Mouse (Mus musculus) intestine, postnatal 0 days (tissue): ENCODE data around the gene Taf4. TPM values are rescaled to one million over a fixed set of nuclear protein-coding genes. Genes with fewer than 3 reads are reported as not detected.

ENCODE experiments used
- ATAC-seq: fragments of 200-750 bp; cut with Nextera tagmentation; 2 replicates; pipeline ENCODE4 v1.8.0; 2017; ENCODE audit warnings: mild to moderate bottlenecking, moderate TSS enrichment, moderate library complexity
- H3K27ac ChIP-seq: fragments of 300-500 bp; sonication (generic); 2 replicates; pipeline ENCODE4 v1.5.1; 2014; ENCODE audit warnings: mild to moderate bottlenecking, low read depth, low read length, moderate library complexity
- H3K27me3 ChIP-seq: fragments of 300-500 bp; sonication (generic); replicated peaks from 2 replicates; pipeline ENCODE4 v1.6.1; 2014; ENCODE audit warnings: low read length, mixed read lengths; ENCODE audit not compliant: control insufficient read depth, insufficient read depth
- H3K36me3 ChIP-seq: fragments of 300-500 bp; sonication (generic); 2 replicates; pipeline ENCODE4 v1.6.1; 2014; ENCODE audit warnings: mild to moderate bottlenecking, moderate library complexity; ENCODE audit not compliant: control insufficient read depth, insufficient read depth
- H3K4me1 ChIP-seq: fragments of 300-500 bp; sonication (generic); replicated peaks from 2 replicates; pipeline ENCODE4 v1.6.1; 2014; ENCODE audit warnings: antibody characterized with exemption, low read length, mixed read lengths; ENCODE audit not compliant: control insufficient read depth, insufficient read depth
- H3K4me2 ChIP-seq: fragments of 300-500 bp; sonication (generic); replicated peaks from 2 replicates; pipeline ENCODE4 v1.6.1; 2014; ENCODE audit warnings: low read depth, mild to moderate bottlenecking, moderate library complexity
- H3K4me3 ChIP-seq: fragments of 300-500 bp; sonication (generic); 2 replicates; pipeline ENCODE4 v1.5.1; 2014; ENCODE audit warnings: low read depth, low read length
- H3K9ac ChIP-seq: fragments of 300-500 bp; sonication (generic); 2 replicates; pipeline ENCODE4 v1.6.1; 2014; ENCODE audit warnings: mild to moderate bottlenecking, low read depth, low read length
- H3K9me3 ChIP-seq: fragments of 300-500 bp; sonication (generic); 2 replicates; pipeline ENCODE4 v1.6.1; 2016; ENCODE audit warnings: mixed run types; ENCODE audit not compliant: control insufficient read depth
- CTCF ChIP-seq: sonication (generic); IDR thresholded peaks from 2 replicates; pipeline ENCODE4 v1.5.1; 2016; ENCODE audit warnings: low read depth, mild to moderate bottlenecking, control low read depth, antibody characterized with exemption, moderate library complexity
- WGBS: fragments of 180-500 bp; shearing (Covaris S2); extraction: QIAGEN DNeasy Blood & Tissue Kit; methylation state at CpG from one replicate; pipeline ENCODE4 v1.1.7; 2014; 5-methylcytosine and 5-hydroxymethylcytosine counted together
- polyA plus RNA-seq: library from polyadenylated mRNA; unstranded; fragments of >200 nt; fragmentation: Nextera tagmentation; extraction: Ambion mirVana; gene quantifications from 2 replicates; pipeline ENCODE4 v1.2.1, GENCODE M21; 2015

The Taf4 gene
- polyA plus RNA-seq, 1 experiment from 2014 or later: 2.3 TPM

DNA sequence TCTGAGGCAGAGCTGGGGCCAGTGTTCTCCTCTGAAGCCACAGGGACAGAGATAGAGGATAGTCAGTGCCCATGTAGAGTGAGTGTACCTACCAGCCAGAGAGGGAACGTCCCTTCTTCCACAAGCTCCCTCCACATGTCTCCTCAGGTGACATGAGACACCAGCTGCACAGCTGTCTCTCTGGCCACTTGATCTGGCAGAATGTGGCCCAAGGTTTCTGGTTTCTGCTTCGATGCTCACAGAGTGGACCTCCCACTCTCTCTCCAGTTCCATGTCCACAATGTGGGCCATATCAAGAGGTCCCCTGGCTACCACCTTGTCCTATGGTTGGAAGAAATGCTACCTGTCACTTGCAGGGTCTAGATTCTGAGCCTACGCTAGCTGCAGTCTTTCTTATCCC lies 85.4 kb downstream of the Taf4 start:
- H3K4me1 ChIP-seq: no peaks in the 10 kb centered on the region
- H3K36me3 ChIP-seq: 0 out of 2 replicates have a peak, but pooled peaks cover 6% of the 10 kb centered on the region
- H3K9me3 ChIP-seq: no peaks in the 10 kb centered on the region
- no peak overlapping the region for H3K4me3 ChIP-seq
- WGBS: 80% methylated on average over 3 of the region's 3 CpGs
- H3K27me3 ChIP-seq: no peaks in the 10 kb centered on the region
- TF ChIP-seq CTCF: no peak
- no peak for ATAC-seq
- H3K4me2 ChIP-seq: no peak overlapping the region
- no peak overlapping the region for H3K27ac ChIP-seq
- H3K9ac ChIP-seq: no peak overlapping the region

DNA sequence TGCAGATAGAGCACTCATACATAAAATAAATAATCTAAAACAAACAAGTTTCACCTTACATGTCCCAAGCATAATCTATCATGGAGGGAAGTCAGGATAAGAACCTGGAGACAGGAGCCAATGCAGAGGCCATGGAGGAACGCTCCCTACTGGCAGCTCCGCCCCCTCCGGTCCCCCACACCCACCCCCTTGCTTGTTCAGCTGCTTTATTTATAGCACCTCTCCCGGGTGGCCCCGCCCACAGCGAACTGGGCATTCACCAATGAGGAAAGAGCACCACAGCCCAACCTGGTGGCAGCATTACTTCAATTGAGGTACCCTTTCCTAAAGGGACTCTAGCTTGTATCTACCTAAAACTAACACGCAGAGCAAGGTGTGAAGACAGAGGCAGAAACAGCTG lies 91.9 kb downstream of the Taf4 start:
- H3K9me3 ChIP-seq: no peaks in the 10 kb centered on the region
- ATAC-seq: no peak
- H3K27me3 ChIP-seq: no peaks in the 10 kb centered on the region
- no peak overlapping the region for H3K4me3 ChIP-seq
- no peak overlapping the region for H3K9ac ChIP-seq
- TF ChIP-seq CTCF: no peak
- no peaks in the 10 kb centered on the region for H3K4me1 ChIP-seq
- 22% methylated on average over 7 of the region's 7 CpGs for WGBS
- no peak overlapping the region for H3K4me2 ChIP-seq
- no peaks in the 10 kb centered on the region for H3K36me3 ChIP-seq
- H3K27ac ChIP-seq: no peak overlapping the region

DNA sequence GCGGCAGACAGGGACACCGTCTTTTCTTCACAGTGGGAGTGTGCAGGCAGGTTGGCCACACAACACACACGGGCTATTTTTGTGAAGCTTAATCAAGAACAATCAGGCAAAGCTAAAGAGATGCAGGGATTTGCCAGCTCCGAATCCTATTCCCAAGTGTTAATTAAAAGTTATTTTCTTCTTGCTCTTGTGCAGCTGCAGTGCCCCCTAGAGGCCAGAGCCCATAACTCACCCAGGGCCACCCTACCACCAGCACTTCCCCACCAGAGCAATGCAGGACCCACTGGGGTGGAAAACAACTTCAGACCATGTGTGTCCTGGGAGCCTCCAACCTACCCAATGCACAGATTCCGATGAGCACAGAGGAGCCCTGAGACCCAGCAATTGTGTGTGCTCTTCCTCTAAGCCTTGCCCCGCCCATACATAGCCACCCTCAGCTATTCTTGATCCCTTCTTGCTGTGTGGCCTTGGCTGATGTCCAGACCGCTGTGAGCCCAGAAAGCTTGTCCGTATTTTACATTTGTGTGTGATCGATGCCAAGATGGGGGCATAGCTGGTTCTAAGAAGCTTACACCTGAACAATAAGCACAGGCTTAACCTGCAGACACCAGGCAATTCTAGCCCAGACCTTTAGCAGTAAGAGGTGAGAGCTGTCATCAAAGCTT lies 98.8 kb downstream of the Taf4 start:
- 66% methylated on average over 9 of the region's 9 CpGs for WGBS
- ATAC-seq: no peak

DNA sequence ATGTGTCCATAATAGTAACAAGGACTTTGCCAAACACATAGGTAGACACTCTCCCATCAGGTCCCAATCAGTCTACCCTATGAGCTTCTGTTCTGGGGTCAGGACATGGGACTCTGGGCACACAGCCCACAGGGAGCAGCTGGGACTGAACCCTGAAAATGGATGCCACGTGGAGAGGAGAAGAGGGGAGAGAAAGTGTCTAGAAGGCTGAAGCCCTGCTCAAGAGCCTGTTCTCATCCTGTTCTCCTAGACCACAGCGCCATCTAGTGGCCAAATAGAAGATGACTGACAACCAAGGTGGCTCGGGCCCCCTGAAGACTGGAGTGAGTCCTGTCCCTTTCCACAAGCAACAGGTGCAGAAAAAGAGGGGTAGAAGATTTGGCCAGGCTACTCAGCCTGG lies 101.3 kb downstream of the Taf4 start:
- H3K4me1 ChIP-seq: no peaks in the 10 kb centered on the region
- H3K9me3 ChIP-seq: no peaks in the 10 kb centered on the region
- no peak overlapping the region for H3K9ac ChIP-seq
- no peak overlapping the region for H3K4me3 ChIP-seq
- peak; percentile 93 for TF ChIP-seq CTCF
- 2% methylated on average over 3 of the region's 3 CpGs for WGBS
- H3K4me2 ChIP-seq: no peak overlapping the region
- no peak overlapping the region for H3K27ac ChIP-seq
- ATAC-seq: peak; percentile 31; the same call in 1 of the 2 replicates
- H3K36me3 ChIP-seq: no peaks in the 10 kb centered on the region
- H3K27me3 ChIP-seq: no peaks in the 10 kb centered on the region

More for the DNA sequence above, 98.8 kb downstream of the Taf4 start:
- Histone ChIP-seq H3K27ac (no peak overlapping the region), H3K4me1 (no peaks in the 10 kb centered on the region), H3K9me3 (no peaks in the 10 kb centered on the region), H3K9ac (no peak overlapping the region), H3K4me3 (no peak overlapping the region), H3K4me2 (no peak overlapping the region), H3K36me3 (no peaks in the 10 kb centered on the region), H3K27me3 (no peaks in the 10 kb centered on the region)
- TF ChIP-seq CTCF: peak; percentile 69

DNA sequence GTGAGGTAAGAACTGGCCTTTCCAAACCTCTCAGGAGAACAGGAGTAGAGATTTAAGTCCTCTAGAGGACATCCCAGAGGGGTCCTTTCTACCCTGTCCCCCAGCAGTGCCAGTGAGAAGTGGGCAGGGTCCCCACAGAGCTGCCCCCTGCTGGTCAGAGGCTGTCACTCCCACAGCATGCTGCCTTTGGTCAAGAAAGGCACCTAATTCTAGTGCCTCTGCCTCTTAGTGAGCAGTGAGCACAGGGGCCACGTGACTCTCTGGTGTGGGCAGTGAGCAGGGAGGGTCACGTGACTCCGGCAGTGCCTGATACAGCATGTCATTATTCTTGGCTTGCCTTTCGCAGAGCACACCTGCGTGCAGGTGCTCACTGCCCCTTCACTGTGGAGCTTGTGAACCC lies 103.1 kb downstream of the Taf4 start:
- peak; percentile 54; the same call in 1 of the 2 replicates for ATAC-seq
- Histone ChIP-seq H3K9ac (no peak overlapping the region), H3K27ac (no peak overlapping the region), H3K4me2 (no peak overlapping the region), H3K27me3 (no peaks in the 10 kb centered on the region), H3K9me3 (no peaks in the 10 kb centered on the region), H3K4me3 (no peak overlapping the region), H3K36me3 (no peaks in the 10 kb centered on the region), H3K4me1 (no peaks in the 10 kb centered on the region)
- peak; percentile 67 for TF ChIP-seq CTCF
- WGBS: 27% methylated on average over 5 of the region's 5 CpGs

DNA sequence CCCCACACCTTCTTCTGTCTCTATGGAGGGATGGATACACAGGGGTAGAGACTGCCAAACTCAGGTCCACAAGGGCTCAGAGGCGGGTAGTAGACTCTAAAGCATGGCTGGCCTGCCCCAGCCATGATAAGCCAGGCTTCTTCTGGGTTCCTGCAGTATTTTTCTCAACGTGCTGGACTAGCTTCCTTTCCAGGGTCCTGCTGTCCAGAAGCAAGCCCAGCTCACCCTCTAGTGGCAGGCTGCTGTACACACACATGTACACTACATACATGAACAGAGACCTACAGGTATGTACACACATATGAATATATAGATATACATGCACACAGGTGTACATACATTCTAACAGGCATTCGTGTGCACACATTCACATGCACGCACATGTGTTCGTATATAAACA lies 103.7 kb downstream of the Taf4 start:
- 58% methylated on average over 5 of the region's 5 CpGs for WGBS
- TF ChIP-seq CTCF: peak; percentile 78
- no peak overlapping the region for H3K27ac ChIP-seq
- no peaks in the 10 kb centered on the region for H3K4me1 ChIP-seq
- H3K36me3 ChIP-seq: no peaks in the 10 kb centered on the region
- H3K4me2 ChIP-seq: no peak overlapping the region
- no peaks in the 10 kb centered on the region for H3K27me3 ChIP-seq
- H3K9me3 ChIP-seq: no peaks in the 10 kb centered on the region
- no peak overlapping the region for H3K4me3 ChIP-seq
- no peak for ATAC-seq
- H3K9ac ChIP-seq: no peak overlapping the region
